Mouse (Mus musculus): Measurements from ENCODE around the gene Gal3st4.

DNA sequence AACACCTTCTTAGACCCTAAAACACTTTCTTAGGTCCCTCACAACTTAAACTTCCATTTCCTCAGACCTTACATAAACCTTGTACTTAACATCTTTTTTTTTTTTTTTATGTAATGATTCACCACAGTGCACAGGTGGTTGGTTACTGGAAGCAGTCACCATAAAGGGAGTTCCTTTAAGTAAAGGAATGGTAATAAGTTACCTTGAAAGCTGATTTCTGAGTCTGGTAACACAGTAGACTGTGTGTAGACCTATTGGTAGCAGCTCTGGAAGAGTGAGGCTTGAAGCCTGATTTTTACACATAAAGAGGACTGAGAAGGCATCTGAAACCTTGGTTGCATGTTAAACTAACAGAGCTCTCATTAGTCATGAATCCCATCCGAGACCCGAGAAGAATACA lies 52.8 kb downstream of the Gal3st4 start:
- no peak for TF ChIP-seq POLR2A (IDR thresholded peaks at IDR 0.05; ENCODE audit: control insufficient read depth in 1 of 2, insufficient read depth in 1 of 2, low read depth in 1 of 2, low read length in 2 of 2, poor library complexity in 1 of 2)
- no peak for TF ChIP-seq CTCF (IDR thresholded peaks at IDR 0.05 in 2 of 3, conservative IDR thresholded peaks at IDR 0.05 in 1 of 3; ENCODE audit: control insufficient read depth in 1 of 3, insufficient read depth in 1 of 3, low read depth in 2 of 3, low read length in 3 of 3, poor library complexity in 1 of 3, severe bottlenecking in 1 of 3)
- TF ChIP-seq TAL1 (IDR thresholded peaks at IDR 0.05; ENCODE audit: low read length): no peak
- TF ChIP-seq KAT2A (conservative IDR thresholded peaks at IDR 0.05; ENCODE audit: low read depth, low read length): no peak
- no peak for TF ChIP-seq E2F4 (IDR thresholded peaks at IDR 0.05; ENCODE audit: borderline replicate concordance, low read depth, low read length)
- TF ChIP-seq EP300 (IDR thresholded peaks at IDR 0.05; ENCODE audit: low read depth in 1 of 2, low read length in 2 of 2): no peak
- no peak for TF ChIP-seq UBTF (IDR thresholded peaks at IDR 0.05; ENCODE audit: borderline replicate concordance, insufficient read depth, low read depth, low read length)
- no peak for TF ChIP-seq JUND (IDR thresholded peaks at IDR 0.05; ENCODE audit: low read depth, low read length)
- no peak for TF ChIP-seq MAFK (IDR thresholded peaks at IDR 0.05; ENCODE audit: borderline replicate concordance, low read depth, low read length)
